Mouse (Mus musculus) ES-E14 (cell line): ENCODE data around the gene Ift22. TPM values are rescaled to one million over a fixed set of nuclear protein-coding genes. Genes with fewer than 3 reads are reported as not detected.
A peak's percentile ranks its signal among the peaks of the same experiment; 100 is the strongest.
"Not testable (repeated sequence)": the region's sequence is repeated elsewhere in the genome, so short reads cannot be mapped to it uniquely, and the experiment has no call there.

ENCODE experiments used
- DNase-seq: peaks from one replicate; pipeline ENCODE4 v3.0.0-alpha.2; 2013; ENCODE audit warnings: low read depth, low spot score
- H3K27ac ChIP-seq: 2 replicates; pipeline ENCODE4 v1.5.1; 2012; ENCODE audit warnings: low read depth, mild to moderate bottlenecking, low read length, moderate library complexity, mixed read lengths; ENCODE audit not compliant: poor library complexity, insufficient read depth, severe bottlenecking
- H3K36me3 ChIP-seq: 2 replicates; pipeline ENCODE4 v1.6.1; 2012; ENCODE audit warnings: mild to moderate bottlenecking, low read length, moderate library complexity, mixed read lengths; ENCODE audit not compliant: control insufficient read depth, poor library complexity, insufficient read depth, severe bottlenecking
- H3K4me1 ChIP-seq, 2 experiments: fragments of 150-350 bp in 1 of 2; sonication (generic) in 1 of 2; 2 replicates each; pipeline ENCODE4 v1.6.1; 2012; ENCODE audit warnings: low read length in 2 of 2, mild to moderate bottlenecking in 1 of 2, mixed read lengths in 1 of 2; ENCODE audit not compliant: control insufficient read depth in 2 of 2, insufficient read depth in 2 of 2, poor library complexity in 1 of 2
- H3K4me3 ChIP-seq, 2 experiments: fragments of 150-350 bp in 1 of 2; sonication (generic) in 1 of 2; 2 replicates each; pipeline ENCODE4 v1.5.1; 2012; ENCODE audit warnings: low read length in 2 of 2, low read depth in 1 of 2, mild to moderate bottlenecking in 1 of 2, mixed read lengths in 1 of 2; ENCODE audit not compliant: insufficient read depth in 1 of 2, poor library complexity in 1 of 2, severe bottlenecking in 1 of 2
- H3K9ac ChIP-seq: 2 replicates; pipeline ENCODE4 v1.6.1; 2012; ENCODE audit warnings: low read depth, mild to moderate bottlenecking, low read length, mixed read lengths; ENCODE audit not compliant: poor library complexity, insufficient read depth, severe bottlenecking
- H3K9me3 ChIP-seq: fragments of 150-350 bp; sonication (generic); 2 replicates; pipeline ENCODE4 v1.6.1; 2012; ENCODE audit warnings: low read depth, mild to moderate bottlenecking, low read length; ENCODE audit not compliant: control insufficient read depth, insufficient read depth
- CHD2 ChIP-seq: IDR thresholded peaks from 2 replicates; pipeline ENCODE4 v1.6.1; 2014; ENCODE audit warnings: mild to moderate bottlenecking, low read depth, low read length, inconsistent platforms
- HCFC1 ChIP-seq: IDR thresholded peaks from 2 replicates; pipeline ENCODE4 v1.6.1; 2012; ENCODE audit warnings: low read length, inconsistent platforms, borderline replicate concordance; ENCODE audit not compliant: insufficient read depth
- MAFK ChIP-seq: IDR thresholded peaks from 2 replicates; pipeline ENCODE4 v1.6.1; 2014; ENCODE audit warnings: mild to moderate bottlenecking, low read depth, low read length, inconsistent platforms; ENCODE audit not compliant: insufficient read depth
- ZC3H11A ChIP-seq: IDR thresholded peaks from 2 replicates; pipeline ENCODE4 v1.6.1; 2012; ENCODE audit warnings: low read depth, mild to moderate bottlenecking, inconsistent platforms, low read length, borderline replicate concordance
- ZNF384 ChIP-seq: IDR thresholded peaks from 2 replicates; pipeline ENCODE4 v1.6.1; 2012; ENCODE audit warnings: low read depth, low read length, inconsistent platforms
- in situ Hi-C, 2 experiments: fragments of 600-800 bp; cut with MboI; formaldehyde crosslinking; loops; one replicate each; pipeline ENCODE4 v1.15.1; 2025; ENCODE audit warnings: low sequenced_read_pairs in 2 of 2, inconsistent platforms in 1 of 2; ENCODE audit not compliant: unreplicated experiment in 2 of 2
- total RNA-seq: library from RNA; depleted of rRNA; stranded (reverse); fragments of 300-350 nt; gene quantifications from 2 replicates; pipeline ENCODE4 v1.2.3, GENCODE M21; 2012

The Ift22 gene
- total RNA-seq, 1 experiment = 18.3 TPM

DNA sequence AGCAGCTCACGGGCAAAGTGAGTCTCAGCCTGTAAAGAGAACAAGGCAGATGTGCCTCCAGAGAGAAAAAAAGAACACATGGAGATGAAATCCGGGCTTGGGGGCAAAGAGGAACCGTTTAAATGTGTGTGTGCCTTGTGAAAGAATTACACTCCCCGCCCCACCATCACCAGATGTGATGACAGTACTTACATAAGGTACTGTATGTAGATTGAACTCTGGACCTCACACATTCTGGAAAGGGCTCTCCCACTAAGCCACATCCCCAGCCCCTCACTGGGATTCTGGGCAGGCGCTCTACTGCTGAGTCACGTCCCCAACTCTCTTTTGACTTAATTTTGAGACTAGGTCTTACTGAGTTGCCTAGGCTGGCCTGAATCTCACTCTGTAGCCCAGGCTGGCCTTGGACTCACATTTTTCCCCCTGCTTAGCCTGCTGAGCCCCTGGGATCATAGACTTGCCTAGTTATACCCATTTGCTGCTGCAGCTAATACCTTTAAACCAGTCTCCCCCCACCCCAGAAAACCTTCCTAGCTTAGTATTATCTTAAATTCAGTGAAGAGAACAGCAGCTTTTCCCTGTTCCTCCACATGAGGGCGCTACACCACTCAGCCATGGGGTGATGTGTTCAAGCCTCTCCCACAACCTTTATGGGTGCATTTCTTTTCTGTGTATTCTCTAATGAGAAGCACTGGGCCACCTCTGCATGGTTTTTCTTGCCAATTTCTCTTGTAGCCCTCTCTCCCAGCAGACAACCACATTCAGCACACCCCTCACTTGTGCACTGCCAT lies 28.1 kb downstream of the Ift22 start:
- Histone ChIP-seq H3K4me1 (peaks cover 8 to 26% of the 10 kb centered on the region in 2 experiments), H3K4me3 (no peak overlapping the region), H3K27ac (peak overlapping the region; percentile 80), H3K9me3 (no peaks in the 10 kb centered on the region), H3K36me3 (peaks cover 8% of the 10 kb centered on the region; the same call in 1 of the 2 replicates), H3K9ac (peak overlapping the region; percentile 36; the same call in 1 of the 2 replicates)
- TF ChIP-seq CHD2 (no peak), MAFK (peak; percentile 35; the same call in 1 of the 2 replicates)
- DNase-seq = no peak
- in situ Hi-C loops = no loop called here

- Histone ChIP-seq H3K27ac (peak overlapping the region; percentile 80), H3K36me3 (peaks cover 4% of the 10 kb centered on the region; the same call in 1 of the 2 replicates), H3K4me3 (no peak overlapping the region), H3K9me3 (no peaks in the 10 kb centered on the region), H3K9ac (no peak overlapping the region), H3K4me1 (peaks cover 8 to 23% of the 10 kb centered on the region in 2 experiments)
- DNase-seq = no peak
- TF ChIP-seq MAFK (no peak), CHD2 (no peak), HCFC1 (no peak), ZNF384 (no peak), ZC3H11A (no peak)
- in situ Hi-C loops = no loop called here
Measured at GRCm38 (mm10) chr5:136936750-136937149, 28.8 kb downstream of the Ift22 start.

GRCm38 (mm10) chr5:136937621-136938020 lies 29.7 kb downstream of the Ift22 start:
- in situ Hi-C loops = no loop called here
- no peak for TF ChIP-seq MAFK
- TF ChIP-seq ZNF384 = no peak
- TF ChIP-seq ZC3H11A = no peak
- TF ChIP-seq HCFC1 = no peak
- no peak for TF ChIP-seq CHD2
- no peak overlapping the region for H3K4me3 ChIP-seq
- H3K9me3 ChIP-seq = no peaks in the 10 kb centered on the region
- H3K9ac ChIP-seq = no peak overlapping the region
- H3K36me3 ChIP-seq = peaks cover 7% of the 10 kb centered on the region; the same call in 1 of the 2 replicates
- H3K4me1 ChIP-seq = peaks cover 9 to 25% of the 10 kb centered on the region in 2 experiments
- peak overlapping the region; percentile 42 for H3K27ac ChIP-seq
- no peak for DNase-seq

DNA sequence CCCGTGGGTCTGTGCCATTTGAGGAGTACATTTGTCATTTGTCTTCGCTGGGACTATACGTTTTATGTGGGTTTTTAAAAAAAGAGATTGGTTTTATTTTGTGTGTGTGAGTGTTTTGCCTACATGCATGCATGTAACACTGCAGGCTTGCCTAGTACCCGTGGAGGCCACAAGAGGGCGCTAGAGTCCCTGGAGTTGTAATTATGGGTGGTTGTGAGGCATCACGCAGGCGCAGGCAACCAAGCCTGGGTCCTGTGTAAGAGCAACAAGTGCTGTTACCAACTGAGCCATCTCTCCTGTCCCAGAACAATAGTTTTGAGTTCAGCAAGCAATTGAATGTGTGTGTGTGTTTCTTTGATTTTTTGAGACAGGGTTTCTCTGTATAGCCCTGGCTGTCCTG lies 31.3 kb downstream of the Ift22 start:
- H3K36me3 ChIP-seq = peaks cover 7% of the 10 kb centered on the region; the same call in 1 of the 2 replicates
- H3K4me3 ChIP-seq = no peak overlapping the region
- H3K9me3 ChIP-seq = no peaks in the 10 kb centered on the region
- H3K27ac ChIP-seq = no peak overlapping the region
- peaks cover 4 to 21% of the 10 kb centered on the region in 2 experiments; a peak in 3 of 4 replicates for H3K4me1 ChIP-seq
- TF ChIP-seq HCFC1 = no peak
- no peak for TF ChIP-seq ZC3H11A
- TF ChIP-seq CHD2 = no peak
- no peak for TF ChIP-seq MAFK
- no peak for TF ChIP-seq ZNF384
- in situ Hi-C loops = no loop called here
- no peak for DNase-seq
- H3K9ac ChIP-seq = no peak overlapping the region

- in situ Hi-C loops = not testable (repeated sequence)
- H3K27ac ChIP-seq = peak overlapping the region; percentile 72
Measured at GRCm38 (mm10) chr5:136940029-136940428, 32.1 kb downstream of the Ift22 start.

More at GRCm38 (mm10) chr5:136940029-136940428, 32.1 kb downstream of the Ift22 start:
- H3K9me3 ChIP-seq, H3K9ac ChIP-seq, H3K36me3 ChIP-seq, H3K4me3 ChIP-seq, DNase-seq: not testable (repeated sequence)
- peaks cover 3 to 17% of the 10 kb centered on the region in 2 experiments; a peak in 3 of 4 replicates for H3K4me1 ChIP-seq
